Mouse (Mus musculus): ENCODE measurements around the gene 2900026A02Rik.

2900026A02Rik gene

DNA sequence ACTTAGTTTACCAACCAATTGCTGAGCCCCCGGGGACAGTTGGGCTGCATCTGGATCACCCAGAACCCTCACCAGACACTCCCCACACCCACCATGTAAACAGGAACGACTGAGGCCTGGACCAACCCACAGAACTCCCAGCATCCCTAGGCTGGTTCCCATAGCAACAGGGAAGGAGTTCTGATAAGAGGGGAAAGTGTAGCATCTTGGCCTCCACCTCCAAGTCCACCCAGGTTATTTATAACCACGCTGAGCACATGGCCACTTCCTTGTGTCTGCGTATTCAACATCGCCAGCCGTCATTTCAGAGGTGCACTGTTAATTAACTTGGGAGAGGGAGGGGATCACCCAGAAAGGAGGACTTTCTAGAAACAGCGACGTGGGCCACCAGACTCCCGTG lies 75.9 kb downstream of the 2900026A02Rik start:
- no peak for DNase-seq

DNA sequence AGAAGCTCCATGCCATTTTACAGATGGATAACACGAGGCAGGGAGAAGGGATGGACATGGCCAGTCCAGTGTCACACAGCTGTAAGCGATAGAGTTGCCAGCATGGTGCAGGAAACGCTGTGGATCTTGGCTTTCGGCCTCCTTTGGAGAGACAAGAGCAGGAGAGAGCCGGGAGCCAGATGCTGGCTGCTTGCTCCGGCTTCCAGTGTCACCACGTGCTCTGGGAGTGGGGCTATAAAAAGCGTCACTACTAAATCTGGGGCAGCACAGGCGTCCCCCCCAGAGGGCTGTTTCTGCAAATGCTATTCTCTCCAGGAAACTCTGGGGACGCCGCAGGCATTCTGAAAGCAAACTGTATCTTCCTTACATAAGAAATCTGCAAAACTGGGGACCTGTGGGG lies 78.5 kb downstream of the 2900026A02Rik start:
- DNase-seq = no peak

DNA sequence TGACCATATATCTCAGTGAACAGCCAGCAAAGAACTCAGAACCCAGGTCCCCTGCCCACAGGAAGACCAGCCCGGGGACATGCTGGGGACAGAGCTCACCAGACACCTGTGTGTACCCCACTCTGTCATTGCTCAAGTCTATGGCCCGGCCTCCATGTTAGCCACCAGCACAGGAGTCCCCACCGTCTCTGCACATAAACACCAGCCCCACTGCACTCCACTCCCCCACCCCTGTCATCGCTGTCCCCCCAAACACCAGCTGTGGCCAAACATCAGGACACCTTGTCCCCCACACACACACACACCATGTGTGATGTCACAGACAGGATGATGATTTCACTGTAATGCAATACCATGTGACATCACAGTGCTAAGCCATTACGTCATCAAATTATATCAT lies 79.0 kb downstream of the 2900026A02Rik start:
- DNase-seq = no peak

DNA sequence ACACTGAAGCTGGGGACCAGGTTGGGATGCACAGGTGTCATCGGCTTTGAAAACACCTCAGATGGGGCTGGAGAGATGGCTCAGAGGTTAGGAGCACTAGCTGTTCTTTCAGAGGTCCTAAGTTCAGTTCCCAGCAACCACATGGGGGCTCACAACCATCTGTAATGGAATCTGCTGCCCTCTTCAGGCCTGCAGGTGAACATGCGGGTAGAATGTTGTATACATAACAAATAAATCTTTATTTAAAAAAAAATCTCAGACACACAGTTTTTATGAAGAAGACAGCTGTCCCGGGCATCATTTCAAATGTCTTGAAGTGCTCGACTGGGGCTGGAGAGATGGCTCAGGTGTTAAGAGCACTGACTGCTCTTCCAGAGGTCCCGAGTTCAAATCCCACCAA lies 80.2 kb downstream of the 2900026A02Rik start:
- no peak for DNase-seq

DNA sequence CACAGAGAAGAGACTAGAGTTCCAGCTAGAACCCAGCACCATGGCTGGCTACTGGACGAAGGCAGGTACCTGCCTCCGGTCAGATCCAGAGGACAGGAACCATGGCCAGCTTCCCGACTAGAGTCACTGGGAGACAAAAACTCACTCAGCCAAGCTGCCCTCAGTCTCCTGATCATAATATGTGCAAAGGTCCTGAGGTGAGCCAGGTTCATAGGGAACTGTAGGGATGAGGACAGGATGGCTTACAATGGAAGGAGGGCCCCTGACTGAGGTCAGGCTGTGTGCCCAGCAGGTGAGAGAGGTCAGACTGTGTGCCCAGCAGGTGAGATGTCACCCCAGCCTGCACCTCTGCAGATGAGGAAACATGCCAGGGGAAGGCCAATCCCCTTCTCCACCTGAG lies 81.0 kb downstream of the 2900026A02Rik start:
- no peak for DNase-seq

DNA sequence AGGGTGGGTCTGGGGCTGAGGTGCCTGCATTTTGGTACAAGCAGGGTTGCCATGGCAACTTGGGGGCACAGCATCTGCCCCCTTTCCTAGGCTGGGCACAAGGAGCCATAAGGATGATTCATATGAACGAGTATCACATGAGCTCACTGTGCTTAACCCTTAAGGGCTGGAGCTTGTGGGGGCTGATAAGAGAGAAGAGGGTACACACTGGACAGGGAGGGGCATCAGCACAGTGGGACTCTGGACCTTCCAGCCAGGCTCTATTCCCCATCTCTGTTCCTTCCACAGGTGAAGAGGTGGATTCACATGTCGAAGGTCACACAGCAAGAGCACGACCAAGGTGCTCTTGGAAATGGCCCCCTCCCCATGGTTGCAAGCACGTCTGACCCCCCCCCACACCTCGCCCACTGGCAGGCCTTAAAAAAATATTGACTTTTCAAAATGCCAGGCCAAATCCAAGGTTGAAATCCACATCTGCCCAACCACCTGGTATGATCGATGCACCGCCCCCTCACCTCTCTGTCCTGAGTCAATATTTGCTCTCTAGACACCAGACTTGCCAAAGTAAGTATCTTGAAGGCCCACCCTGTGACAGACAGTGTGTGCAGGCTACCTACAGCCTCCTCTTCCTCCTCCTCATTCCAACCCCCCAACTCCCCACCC lies 81.8 kb downstream of the 2900026A02Rik start:
- no peak for DNase-seq

DNA sequence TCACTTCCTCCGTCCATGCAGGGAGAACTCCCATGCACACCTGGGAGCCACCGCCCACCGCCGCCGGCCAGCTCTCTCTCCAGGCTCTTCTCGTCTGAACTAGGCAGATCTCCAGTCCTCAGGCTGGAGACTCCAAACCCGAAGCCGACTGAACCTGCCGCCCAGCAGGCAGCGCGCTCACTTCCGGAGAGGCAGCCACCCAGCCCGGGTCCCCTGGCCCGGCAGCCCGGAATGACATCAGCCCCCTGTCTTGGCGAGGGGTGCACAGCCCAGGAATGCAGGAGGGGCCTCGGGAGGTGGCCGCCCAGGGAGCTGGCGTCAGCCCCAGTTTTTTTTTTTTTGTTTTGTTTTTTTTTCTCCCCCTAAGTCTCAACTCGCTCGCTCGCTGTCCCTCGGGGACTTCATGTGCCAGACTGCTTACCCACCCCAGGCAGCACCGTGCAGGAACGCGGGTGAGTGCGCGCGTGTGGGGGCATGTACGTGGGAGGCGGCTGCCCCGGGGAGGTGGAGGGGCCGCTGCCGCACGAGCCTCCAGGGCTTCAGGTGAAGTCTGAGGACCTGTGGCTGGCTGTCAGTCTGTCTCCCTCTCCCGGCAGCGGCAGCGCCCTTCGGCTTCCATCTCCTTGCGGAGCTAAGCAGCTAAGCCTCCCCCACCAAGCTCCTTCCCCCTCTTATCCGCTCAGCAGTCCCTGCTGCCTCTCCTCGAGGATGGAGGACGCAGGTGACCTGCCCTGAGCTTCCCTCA lies 82.5 kb downstream of the 2900026A02Rik start:
- no peak for DNase-seq

DNA sequence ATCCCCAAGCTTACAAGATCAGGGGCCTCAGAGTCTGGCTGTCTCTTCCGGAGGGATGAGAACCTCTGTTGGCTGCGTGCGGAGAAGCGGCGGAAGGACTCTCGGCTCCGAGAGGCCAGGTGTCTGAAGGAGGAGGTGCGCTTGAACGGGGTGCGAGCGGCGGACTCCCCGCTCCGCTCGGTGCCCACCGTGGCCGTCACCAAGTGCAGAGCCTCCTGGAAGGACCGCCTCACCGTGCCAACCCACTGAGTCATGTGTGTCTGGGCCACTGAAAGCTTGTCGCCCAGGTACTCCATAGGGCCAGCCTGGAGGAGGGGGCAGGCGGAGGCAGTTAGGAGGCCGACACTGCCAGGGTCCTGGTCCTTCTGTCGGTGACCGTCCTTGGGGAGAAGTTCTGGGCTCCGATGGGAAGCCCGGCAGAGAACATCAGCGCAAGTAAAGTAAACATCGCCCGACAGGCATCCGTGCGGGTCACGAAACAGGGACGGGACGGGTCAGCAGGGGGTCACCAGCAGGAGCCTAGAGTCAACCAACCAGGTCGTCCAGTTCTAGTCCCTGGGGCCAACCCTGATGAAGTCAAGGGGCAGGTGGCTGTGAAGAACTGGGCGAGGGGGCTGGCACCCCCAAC lies 83.2 kb downstream of the 2900026A02Rik start:
- no peak for DNase-seq

DNA sequence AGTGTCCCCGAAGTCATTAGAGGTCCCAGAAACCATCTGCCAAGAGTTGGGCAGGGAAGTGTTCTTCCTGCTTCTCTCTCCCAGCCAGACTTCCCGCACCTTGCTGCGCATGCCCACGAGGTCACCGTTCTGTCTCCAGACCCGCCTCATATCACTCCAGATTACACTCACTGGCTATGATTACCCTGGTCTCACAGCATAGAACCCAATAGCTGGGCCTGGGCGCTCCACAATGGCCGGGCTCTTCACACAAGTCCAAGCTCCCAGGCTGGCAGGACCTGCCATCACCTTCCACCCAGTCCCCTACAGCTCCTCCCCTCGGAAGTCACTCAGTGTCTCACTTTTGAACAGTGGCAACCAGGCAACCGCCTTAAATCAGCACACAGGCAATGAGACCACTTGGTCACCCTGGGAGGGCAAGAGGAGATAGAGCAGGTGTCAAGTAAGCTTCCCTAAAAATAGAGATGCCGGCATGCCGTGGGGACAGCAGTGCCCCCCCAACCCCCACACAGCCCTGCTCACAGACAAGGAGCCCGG lies 84.0 kb downstream of the 2900026A02Rik start:
- DNase-seq = no peak

DNA sequence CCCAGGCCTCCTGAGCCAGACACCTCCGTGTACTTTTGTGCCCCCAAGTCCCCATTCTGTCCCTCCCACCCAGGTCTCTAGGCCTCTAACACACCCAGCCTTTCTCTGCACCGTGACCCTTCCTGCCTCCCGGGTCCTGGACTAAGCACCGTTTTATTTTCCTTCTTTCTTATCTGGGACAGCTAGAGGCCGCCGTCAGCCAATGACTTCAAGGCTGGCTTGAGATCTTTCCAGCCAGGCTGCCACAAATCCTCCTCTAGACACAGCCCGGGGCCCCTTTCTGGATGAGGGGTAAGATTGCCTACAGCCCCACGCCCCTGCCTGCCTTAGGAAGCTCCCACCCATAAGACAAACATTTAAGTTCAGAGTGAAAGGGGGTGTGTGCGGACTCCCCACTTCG lies 85.5 kb downstream of the 2900026A02Rik start:
- DNase-seq = no peak

DNA sequence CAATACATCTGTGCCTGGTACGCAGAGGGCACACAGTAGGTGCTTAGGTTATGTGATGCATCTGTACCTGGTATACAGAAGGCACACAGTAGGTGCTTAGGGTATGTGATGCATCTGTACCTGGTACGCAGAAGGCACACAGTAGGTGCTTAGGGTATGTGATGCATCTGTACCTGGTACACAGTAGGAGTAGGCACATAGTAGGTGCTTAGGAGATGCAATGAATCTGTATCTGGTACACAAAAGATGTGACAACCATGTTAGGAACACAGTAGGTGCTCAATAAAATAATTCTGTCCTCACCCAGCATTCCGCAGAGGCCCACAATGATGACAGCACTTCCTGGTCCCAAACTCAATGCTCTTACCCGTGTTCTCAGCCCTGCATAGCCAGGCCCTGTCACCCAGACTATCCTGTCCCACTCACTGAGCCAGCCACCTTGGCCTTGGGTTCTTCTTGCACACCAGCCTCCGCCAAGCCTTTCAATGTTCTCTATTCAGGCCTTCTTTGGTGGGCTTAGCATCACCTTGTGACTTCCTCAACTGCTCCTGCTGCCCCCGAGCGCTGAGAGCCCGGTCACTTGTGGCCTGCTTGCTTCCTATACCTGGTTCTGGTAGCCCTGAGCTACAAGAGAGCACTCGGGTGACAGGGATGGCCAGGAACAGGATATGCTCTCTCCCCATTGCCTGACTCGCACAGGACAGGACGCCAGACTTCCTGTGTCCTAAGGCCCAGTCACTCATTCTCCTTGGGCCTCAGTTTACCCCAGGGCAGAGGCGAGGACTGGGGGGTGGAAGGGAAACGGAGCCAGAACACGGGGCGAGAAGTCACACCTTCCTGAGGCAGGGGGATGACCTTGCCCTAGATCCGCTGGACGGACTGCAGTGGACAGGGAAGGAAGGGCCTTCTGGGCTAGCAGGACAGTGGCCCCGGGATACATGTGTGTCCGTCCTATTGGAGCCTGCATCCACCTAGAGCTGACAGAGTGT lies 87.0 kb downstream of the 2900026A02Rik start:
- DNase-seq = no peak

DNA sequence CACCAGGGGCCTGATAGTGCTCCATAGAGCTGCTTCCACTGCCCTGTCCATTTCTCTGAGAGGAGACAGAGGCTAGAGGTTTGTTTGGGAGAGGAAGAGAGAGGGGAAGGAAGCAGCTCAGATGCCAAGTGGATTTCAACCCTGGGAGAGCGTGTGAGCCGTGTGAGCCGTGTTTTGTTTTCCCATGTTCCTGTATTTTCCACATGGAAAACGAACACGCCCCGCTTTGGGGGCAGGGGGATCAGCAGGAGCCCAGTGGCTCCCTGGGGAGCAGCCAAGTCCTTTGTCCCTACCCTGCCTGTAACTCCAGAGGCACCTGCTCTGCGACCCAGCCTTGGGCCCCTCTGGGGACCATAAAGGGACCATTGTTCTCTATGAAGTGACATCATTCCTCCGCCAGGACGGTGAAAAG lies 88.0 kb downstream of the 2900026A02Rik start:
- no peak for DNase-seq

DNA sequence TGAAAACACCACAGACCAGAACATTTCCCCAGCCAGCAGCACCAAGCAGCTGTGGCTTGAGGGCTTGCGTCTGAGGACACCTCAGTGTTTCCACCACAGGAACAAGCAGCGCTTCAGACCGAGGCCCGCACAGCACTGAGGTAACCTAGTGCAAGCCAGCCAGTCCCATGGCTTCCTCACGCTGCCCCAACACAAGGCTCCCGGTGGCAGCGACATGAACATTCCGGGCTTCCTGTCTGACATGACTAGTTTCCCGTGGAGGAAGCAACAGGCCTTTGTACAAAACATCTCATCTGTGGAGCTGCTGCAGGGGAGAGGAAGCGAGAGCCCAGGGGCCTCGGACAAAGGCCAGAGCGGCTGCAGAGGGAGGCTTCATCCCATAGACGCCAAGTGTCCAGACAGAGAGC lies 88.4 kb downstream of the 2900026A02Rik start:
- DNase-seq = no peak

DNA sequence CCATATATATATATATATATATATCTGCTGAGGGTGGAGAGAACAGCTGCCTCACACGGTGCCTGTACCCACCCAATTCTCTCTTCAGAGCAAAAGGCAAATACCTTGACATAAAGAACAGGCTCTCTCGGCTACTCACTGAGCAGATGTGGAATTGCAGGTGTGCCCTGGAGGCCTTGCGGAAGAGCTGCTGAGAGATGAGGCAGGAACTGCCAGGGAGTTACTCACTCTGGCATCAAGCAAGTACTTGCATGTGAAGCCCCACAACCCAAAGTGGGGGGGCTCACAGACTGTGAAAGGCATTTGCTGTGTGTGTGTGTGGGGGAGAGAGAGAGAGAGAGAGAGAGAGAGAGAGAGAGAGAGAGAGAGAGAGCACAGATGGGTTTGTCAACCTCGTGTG lies 92.6 kb downstream of the 2900026A02Rik start:
- no peak for DNase-seq

DNA sequence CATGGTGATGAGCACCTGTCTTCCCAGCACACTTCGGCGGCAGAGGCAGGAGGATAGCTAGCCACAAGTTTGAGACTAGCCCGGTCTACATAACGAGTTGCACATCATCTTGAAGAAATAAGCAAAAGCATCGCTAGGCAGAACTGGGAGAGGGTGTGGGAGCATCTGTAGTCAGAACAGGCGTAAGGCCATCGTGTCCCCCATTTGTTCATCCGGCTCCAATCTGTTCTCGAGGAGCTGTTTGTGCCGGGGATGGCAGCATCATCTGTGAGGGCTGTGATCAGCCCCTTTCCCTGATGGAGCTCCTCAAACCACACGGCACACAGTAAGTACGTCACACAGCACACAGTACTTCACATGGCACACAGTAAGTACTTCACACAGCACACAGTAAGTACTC lies 94.6 kb downstream of the 2900026A02Rik start:
- no peak for DNase-seq

DNA sequence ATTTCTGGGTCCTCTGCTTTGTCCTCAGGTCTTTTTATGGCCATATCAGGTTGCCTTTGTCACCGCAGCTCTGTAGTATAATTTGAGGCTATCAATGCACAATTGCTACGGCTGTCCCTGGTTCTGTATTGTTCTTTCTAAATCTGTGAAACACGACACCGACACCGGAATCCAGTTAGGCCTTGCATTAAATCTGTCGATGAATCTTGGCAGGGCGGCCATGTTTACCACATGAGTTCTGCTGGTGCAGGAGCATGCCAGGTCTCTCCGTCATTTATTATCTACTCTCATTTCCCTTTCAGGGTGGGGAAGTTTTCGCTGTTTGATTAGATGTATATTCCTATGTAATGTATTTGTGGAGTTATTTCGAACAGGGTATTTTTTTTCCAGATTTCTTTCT lies 97.3 kb downstream of the 2900026A02Rik start:
- no peak for DNase-seq

DNA sequence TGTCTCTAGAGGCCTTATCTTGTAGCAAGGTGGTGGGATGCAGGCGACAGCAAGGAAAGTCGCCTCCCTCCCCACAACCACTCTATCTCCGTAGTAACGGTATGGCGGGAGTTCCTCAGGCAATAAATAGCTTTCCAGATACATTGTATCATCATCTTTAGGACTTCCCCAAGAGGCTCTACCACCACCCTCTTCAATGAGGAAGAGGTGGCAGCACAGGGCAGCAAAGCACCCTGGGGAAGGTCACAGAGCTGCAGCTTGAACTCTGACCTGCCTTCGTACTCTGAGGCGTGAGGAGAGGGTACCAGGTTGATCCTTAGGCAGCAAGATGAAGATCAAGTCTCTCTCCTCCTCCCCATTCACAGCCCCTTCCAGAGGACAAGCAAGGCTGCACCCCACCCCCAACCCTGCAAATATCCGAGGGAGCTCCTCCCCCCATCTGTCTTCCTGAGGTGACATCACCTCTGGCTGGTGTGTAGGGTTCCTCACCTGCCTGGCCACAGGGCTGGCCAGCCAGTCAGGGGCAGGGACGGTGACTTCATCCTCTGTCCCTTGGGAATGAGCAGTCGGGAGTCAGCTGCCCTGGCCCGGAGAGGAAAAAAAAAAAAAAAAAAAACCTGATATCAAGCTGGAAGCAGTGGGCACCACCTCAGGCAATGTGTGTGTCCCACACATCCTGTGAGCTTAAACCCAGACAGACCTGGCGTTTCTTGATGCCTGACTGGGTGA lies 98.5 kb downstream of the 2900026A02Rik start:
- DNase-seq = no peak

DNA sequence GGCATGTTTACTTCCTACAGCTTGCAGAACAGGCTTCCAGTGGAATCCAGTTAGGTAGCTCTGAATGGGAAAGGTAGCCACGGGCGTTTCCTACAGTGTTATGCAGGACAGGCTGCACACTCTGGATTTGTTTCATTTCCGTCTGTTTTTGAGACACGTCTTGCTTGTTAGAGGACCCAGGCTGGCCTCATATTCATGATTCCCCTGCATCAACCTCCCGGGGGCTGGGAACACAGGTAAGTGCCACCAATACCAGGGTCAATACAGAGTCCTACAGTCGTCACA lies 99.5 kb downstream of the 2900026A02Rik start:
- no peak for DNase-seq

DNA sequence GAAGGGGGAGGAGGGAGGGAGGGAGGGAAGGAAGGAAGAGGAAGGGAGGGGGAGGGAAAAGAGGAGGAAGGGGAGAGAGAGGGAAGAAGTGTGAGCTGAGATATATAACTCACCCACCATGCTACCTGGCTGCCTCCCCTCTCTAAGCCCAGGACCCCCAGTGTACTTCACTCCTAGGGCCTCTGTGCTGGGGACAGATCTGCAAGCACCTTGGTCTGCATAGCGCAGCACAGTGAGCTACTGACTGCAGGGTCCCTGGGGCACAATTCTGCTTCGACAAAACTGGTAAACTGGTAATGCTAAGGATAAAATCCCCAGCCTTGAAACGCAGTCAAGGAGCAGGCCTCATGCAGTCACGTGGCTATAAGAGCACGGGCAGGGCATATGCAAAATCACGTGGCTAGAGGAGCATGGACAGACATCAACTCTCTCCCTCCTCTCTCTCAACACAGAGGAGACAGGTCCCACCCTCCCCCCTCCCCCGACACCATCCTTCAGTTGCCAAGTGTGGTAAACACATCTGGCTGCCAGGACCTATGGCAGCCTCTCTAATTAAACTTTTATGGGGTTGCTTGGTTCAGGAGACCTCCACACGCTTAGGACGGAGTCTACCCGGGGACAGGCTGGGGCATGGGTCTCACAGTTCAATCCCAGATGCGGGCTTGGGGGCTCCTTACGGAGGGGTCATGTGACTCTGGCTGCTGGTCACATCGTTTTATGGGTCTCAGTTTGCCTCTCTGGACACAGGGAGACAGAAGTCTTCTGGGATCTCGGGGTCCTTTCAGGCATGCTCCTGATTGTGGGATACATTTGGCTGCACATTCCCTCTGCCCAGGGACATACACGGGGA lies 100.1 kb downstream of the 2900026A02Rik start:
- no peak for DNase-seq

DNA sequence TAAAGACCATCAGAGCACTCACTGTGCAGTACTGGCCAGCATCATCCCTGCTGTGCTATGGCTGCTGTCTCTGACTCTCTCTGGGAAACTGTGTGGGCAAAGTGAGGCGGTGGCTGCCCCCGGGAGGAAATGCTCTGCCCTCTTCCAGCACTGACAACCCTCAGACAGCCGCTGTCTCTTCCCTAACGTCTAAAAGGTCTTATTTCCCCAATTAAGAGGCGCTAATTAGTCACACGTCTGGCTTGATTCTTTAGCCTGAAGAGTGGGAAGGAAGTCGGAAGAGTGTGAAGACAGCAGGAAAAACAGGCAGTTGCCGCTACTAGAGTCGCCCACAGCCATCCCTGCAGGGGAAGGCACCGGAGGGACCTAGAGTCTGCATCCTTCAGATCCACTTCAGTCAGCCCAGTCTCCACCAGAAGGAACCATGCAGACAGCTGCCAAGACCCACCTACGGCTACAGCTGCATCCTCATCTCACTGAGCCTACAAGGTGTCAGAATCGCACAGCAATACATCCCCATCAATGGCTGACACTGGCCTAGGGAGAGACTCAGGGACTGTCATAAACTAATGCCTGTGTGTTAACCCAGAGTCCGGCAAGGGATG lies 101.1 kb downstream of the 2900026A02Rik start:
- no peak for DNase-seq

DNA sequence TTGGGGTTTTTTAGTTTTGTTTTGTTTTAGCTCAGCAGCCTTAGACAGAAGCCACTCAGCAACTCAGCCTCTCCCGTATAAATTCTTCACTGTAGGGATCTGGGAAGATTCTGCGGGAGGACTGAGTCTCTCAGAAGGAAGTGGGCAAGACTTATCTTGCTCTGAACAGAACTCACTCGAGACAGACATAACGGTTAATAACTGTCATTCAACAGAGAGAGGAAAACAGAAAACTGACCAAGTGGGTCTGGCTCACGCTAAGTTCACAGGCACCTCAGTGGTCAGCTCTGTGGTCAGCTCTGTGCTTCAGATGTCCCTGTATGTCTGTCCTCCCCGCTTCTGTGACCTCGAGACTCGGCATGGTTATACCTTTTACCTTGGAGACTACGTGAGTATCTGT lies 101.7 kb downstream of the 2900026A02Rik start:
- DNase-seq = no peak

All from cerebellum, adult 9-10 months (tissue).